ENCODE assay signal across 9 mouse cellular contexts in the genomic region with DNA sequence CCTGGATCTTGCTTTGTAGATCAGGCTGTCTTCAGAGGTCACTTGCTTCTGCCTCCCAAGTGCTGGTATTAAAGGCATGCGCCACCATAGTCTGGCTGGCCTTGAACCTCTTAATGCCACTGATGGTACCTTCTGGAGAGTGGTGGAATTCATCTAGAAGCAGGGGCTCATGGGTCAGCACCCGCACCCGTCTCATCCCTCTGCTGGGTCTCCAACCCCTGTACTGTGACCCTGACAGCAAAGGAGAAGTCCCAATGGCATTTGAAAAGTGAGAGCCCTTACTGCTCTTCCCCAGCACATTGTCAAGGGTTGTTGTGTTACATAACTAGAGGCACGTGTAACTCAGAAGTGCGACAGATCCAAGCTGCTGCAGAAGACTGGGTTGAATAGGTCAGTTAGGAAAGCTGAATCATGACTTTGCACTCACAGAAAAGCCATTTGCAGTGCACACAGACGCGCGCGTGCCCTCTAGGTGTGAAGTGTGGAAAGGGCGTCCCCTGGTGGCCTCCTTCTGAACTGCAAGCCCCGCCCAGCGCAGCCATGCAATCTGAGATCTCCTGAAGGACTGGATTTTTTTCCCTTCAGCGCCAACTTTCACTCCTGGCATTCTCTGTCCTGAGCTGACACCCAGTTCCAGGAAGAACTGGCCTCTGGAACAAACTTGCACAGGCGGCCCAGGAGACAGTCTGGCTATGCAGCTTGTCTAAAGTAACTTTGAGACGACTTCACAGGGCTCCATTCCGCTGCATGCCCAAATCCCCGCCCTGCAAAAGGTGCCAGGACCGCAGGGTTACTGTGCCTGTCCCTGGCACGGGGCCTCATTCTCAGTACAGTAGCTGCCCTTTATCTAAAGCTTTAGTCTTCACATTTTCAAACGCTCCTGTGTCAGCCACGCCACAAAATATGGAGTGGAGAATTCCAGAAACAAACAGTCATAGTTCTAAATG. TPM values are rescaled to one million over a fixed set of nuclear protein-coding genes. Genes with fewer than 3 reads are reported as not detected.
DNase-seq lines count a peak whose midpoint lies in the region; ATAC-seq and TF ChIP-seq lines count a peak whose summit lies in the region.
"Had no signal": no experiment of that assay in that cellular context is flagged by ENCODE, and none has a peak within 500 bp of the region (broad histone marks: within the 10 kb centered on the region; RNA-seq: fewer than 3 reads in every experiment).

No protein-coding gene starts in this region.

- H3K27ac ChIP-seq in ES-Bruce4 (ENCODE audit: insufficient read depth, low read length), result no peak overlapping the region
- H3K27ac ChIP-seq in forebrain, embryonic 15.5 days (replicated peaks), result no peak overlapping the region
- no peak overlapping the region for H3K27ac ChIP-seq in olfactory bulb, adult 2 months (ENCODE audit: insufficient read depth, low read depth, low read length)
- H3K27ac ChIP-seq in thymus, adult 2 months (ENCODE audit: control insufficient read depth, insufficient read depth, low read length), result no peak overlapping the region
- H3K27ac ChIP-seq: macrophage had no signal

- H3K9me3 ChIP-seq in ES-Bruce4 (replicated peaks; ENCODE audit: control insufficient read depth, insufficient read depth, low read length, poor library complexity, severe bottlenecking), result no peaks in the 10 kb centered on the region
- no peaks in the 10 kb centered on the region for H3K9me3 ChIP-seq in forebrain, embryonic 15.5 days

- no peak for TF ChIP-seq POLR2A in ES-Bruce4 (IDR thresholded peaks at IDR 0.05; ENCODE audit: insufficient read depth, low read length)
- TF ChIP-seq POLR2A in lung, adult 2 months (IDR thresholded peaks at IDR 0.05; ENCODE audit: borderline replicate concordance, extremely low read depth, low read depth, low read length), result no peak
- no peak for TF ChIP-seq POLR2A in olfactory bulb, adult 2 months (IDR thresholded peaks at IDR 0.05; ENCODE audit: insufficient read depth, low read depth, low read length)
- no peak for TF ChIP-seq POLR2A in thymus, adult 2 months (IDR thresholded peaks at IDR 0.05; ENCODE audit: control insufficient read depth, extremely low read depth, insufficient read depth, low read length, poor library complexity)

- H3K4me1 ChIP-seq in ES-Bruce4 (ENCODE audit: control insufficient read depth, insufficient read depth, low read length), result peaks cover 10% of the 10 kb centered on the region
- peaks cover 10% of the 10 kb centered on the region for H3K4me1 ChIP-seq in forebrain, embryonic 15.5 days
- H3K4me1 ChIP-seq in lung, adult 2 months (ENCODE audit: control insufficient read depth, insufficient read depth, low read length), result no peaks in the 10 kb centered on the region
- peaks cover 1% of the 10 kb centered on the region for H3K4me1 ChIP-seq in olfactory bulb, adult 2 months (ENCODE audit: control insufficient read depth, insufficient read depth, low read length)
- peaks cover 4% of the 10 kb centered on the region for H3K4me1 ChIP-seq in thymus, adult 2 months (replicated peaks; ENCODE audit: control insufficient read depth, insufficient read depth, low read length)

- H3K4me3 ChIP-seq in ES-Bruce4 (ENCODE audit: low read depth, low read length), result no peak overlapping the region
- no peak overlapping the region for H3K4me3 ChIP-seq in forebrain, embryonic 15.5 days
- H3K4me3 ChIP-seq in lung, adult 2 months (replicated peaks; ENCODE audit: extremely low read depth, low read depth, low read length), result no peak overlapping the region
- no peak overlapping the region for H3K4me3 ChIP-seq in olfactory bulb, adult 2 months (ENCODE audit: insufficient read depth, low read depth, low read length)
- no peak overlapping the region for H3K4me3 ChIP-seq in thymus, adult 2 months (ENCODE audit: control insufficient read depth, insufficient read depth, low read length)

- H3K36me3 ChIP-seq in ES-Bruce4 (ENCODE audit: control insufficient read depth, insufficient read depth, low read length, poor library complexity, severe bottlenecking), result no peaks in the 10 kb centered on the region
- no peaks in the 10 kb centered on the region for H3K36me3 ChIP-seq in forebrain, embryonic 15.5 days
- no peaks in the 10 kb centered on the region for H3K36me3 ChIP-seq in thymus, adult 2 months (ENCODE audit: control insufficient read depth, insufficient read depth, low read length)

- peak overlapping the region; percentile 27; the same call in 1 of the 2 replicates for H3K4me2 ChIP-seq in forebrain, embryonic 15.5 days (replicated peaks)

- no peaks in the 10 kb centered on the region for H3K27me3 ChIP-seq in ES-Bruce4 (ENCODE audit: control insufficient read depth, insufficient read depth, low read length, poor library complexity, severe bottlenecking)
- H3K27me3 ChIP-seq in forebrain, embryonic 15.5 days, result no peaks in the 10 kb centered on the region
- H3K27me3 ChIP-seq in thymus, adult 2 months (ENCODE audit: control insufficient read depth, insufficient read depth, low read length), result no peaks in the 10 kb centered on the region

- TF ChIP-seq CTCF in ES-Bruce4 (IDR thresholded peaks at IDR 0.05; ENCODE audit: low read depth, low read length), result peak; percentile 98
- peak; percentile 99 for TF ChIP-seq CTCF in lung, adult 2 months (IDR thresholded peaks at IDR 0.05; ENCODE audit: insufficient read depth, low read length)
- peak; percentile 99 for TF ChIP-seq CTCF in olfactory bulb, adult 2 months (IDR thresholded peaks at IDR 0.05; ENCODE audit: insufficient read depth, low read depth, low read length)
- peak; percentile 99 for TF ChIP-seq CTCF in thymus, adult 2 months (IDR thresholded peaks at IDR 0.05; ENCODE audit: borderline replicate concordance, control insufficient read depth, extremely low read depth, insufficient read depth, low read length, poor library complexity)

- 0 out of 2 replicates have a peak, but pooled peaks have one; percentile 34 for TF ChIP-seq EP300 in ES-Bruce4 (IDR thresholded peaks at IDR 0.05; ENCODE audit: insufficient read depth, low read depth, low read length)

- intact Hi-C loops in heart, postnatal 25 days (cut with DNase I), result loop anchor here (1.0 to 2.0 kb wide), 2 partner anchors 19 to 90 kb away; no protein-coding TSS in a partner anchor

- WGBS in forebrain, embryonic 15.5 days, result 25% methylated on average over 21 of the region's 21 CpGs
- 17% methylated on average over 21 of the region's 21 CpGs for WGBS in lung, adult 2 months
- 22% methylated on average over 21 of the region's 21 CpGs for WGBS in olfactory bulb, adult 2 months
- WGBS in thymus, adult 2 months, result 33% methylated on average over 21 of the region's 21 CpGs

- peak; percentile 52 for ATAC-seq in forebrain, embryonic 15.5 days (replicated peaks)

- no peak overlapping the region for H3K9ac ChIP-seq in ES-Bruce4 (ENCODE audit: low read depth, poor library complexity, severe bottlenecking)
- no peak overlapping the region for H3K9ac ChIP-seq in forebrain, embryonic 15.5 days (replicated peaks)

- DNase-seq in cerebellum, adult 11-12 months, result peak; percentile 87
- peak; percentile 83 for DNase-seq in heart, postnatal 25 days (ENCODE audit: low spot score)
- peak; percentile 84 to 94 for DNase-seq in layer of hippocampus, adult 18-20 months (ENCODE audit: low spot score in 2 of 2)
- peak; percentile 94 for DNase-seq in lung, adult 2 months
- peak; percentile 87 for DNase-seq in thymus, adult 2 months

RNA-seq across cellular contexts. Expression of gene Ddr1, which starts 21.1 kb away (rescaled TPM):
- 59.8 and 61.6 TPM in 2 replicates for polyA plus RNA-seq in ES-Bruce4 (2011; ENCODE audit: insufficient read depth, insufficient read length, low read depth, missing spikeins)
- polyA plus RNA-seq in forebrain, embryonic 15.5 days (2015; fragmentation: Nextera tagmentation; extraction: Ambion mirVana), result 127 TPM in 2 replicates
- 10 to 100 TPM; 33.1 to 41.7 TPM for total RNA-seq in heart, postnatal 25 days (2021)
- total RNA-seq in layer of hippocampus, adult 18-20 months (2021), result 10 to 100 TPM; 59.0 to 59.7 TPM
- 63.9 and 66.2 TPM in 2 replicates for polyA plus RNA-seq in lung, adult 2 months (2012; rRNA removed)
- not detected in 2 replicates for polyA plus RNA-seq in olfactory bulb, adult 2 months (2012; ENCODE audit: insufficient read depth, insufficient read length, low replicate concordance, missing spikeins)
- 33.6 and 43.6 TPM in 2 replicates for polyA plus RNA-seq in thymus, adult 2 months (2012; rRNA removed)

RNA-seq across cellular contexts. Expression of gene Gtf2h4, which starts 52.0 kb away (rescaled TPM):
- polyA plus RNA-seq in ES-Bruce4 (2011; ENCODE audit: insufficient read depth, insufficient read length, low read depth, missing spikeins), result 80.7 and 105 TPM in 2 replicates
- polyA plus RNA-seq in forebrain, embryonic 15.5 days (2015; fragmentation: Nextera tagmentation; extraction: Ambion mirVana), result 36.1 and 37.8 TPM in 2 replicates
- total RNA-seq in heart, postnatal 25 days (2021), result 10 to 100 TPM; 17.5 to 18.3 TPM
- 10 to 100 TPM; 33.3 to 34.5 TPM for total RNA-seq in layer of hippocampus, adult 18-20 months (2021)
- 21.3 and 22.5 TPM in 2 replicates for polyA plus RNA-seq in lung, adult 2 months (2012; rRNA removed)
- not detected in 2 replicates for polyA plus RNA-seq in olfactory bulb, adult 2 months (2012; ENCODE audit: insufficient read depth, insufficient read length, low replicate concordance, missing spikeins)
- 317 and 352 TPM in 2 replicates for polyA plus RNA-seq in thymus, adult 2 months (2012; rRNA removed)

RNA-seq across cellular contexts. Expression of gene Vars2, which starts 58.2 kb away (rescaled TPM):
- 35.2 and 41.1 TPM in 2 replicates for polyA plus RNA-seq in ES-Bruce4 (2011; ENCODE audit: insufficient read depth, insufficient read length, low read depth, missing spikeins)
- 16.2 and 18.1 TPM in 2 replicates for polyA plus RNA-seq in forebrain, embryonic 15.5 days (2015; fragmentation: Nextera tagmentation; extraction: Ambion mirVana)
- total RNA-seq in heart, postnatal 25 days (2021), result 10 to 100 TPM; 32.3 TPM
- 10 to 100 TPM; 35.9 to 37.4 TPM for total RNA-seq in layer of hippocampus, adult 18-20 months (2021)
- polyA plus RNA-seq in lung, adult 2 months (2012; rRNA removed), result 44.0 and 46.6 TPM in 2 replicates
- not detected in 2 replicates for polyA plus RNA-seq in olfactory bulb, adult 2 months (2012; ENCODE audit: insufficient read depth, insufficient read length, low replicate concordance, missing spikeins)
- polyA plus RNA-seq in thymus, adult 2 months (2012; rRNA removed), result 153 and 171 TPM in 2 replicates

Comparison
In these comparisons a context has a peak if more than half of its experiments do, and no peak if none do; other contexts are left out.
1. RNA of gene Gtf2h4, which starts 52.0 kb away (polyA plus RNA-seq): 317 to 352 TPM in thymus, adult 2 months, 80.7 to 105 TPM in ES-Bruce4, 36.1 to 37.8 TPM in forebrain, embryonic 15.5 days and 21.3 to 22.5 TPM in lung, adult 2 months; not detected in olfactory bulb, adult 2 months; every median in the first group is over 10 times any median in the second.
2. RNA of gene Vars2, which starts 58.2 kb away (polyA plus RNA-seq): 153 to 171 TPM in thymus, adult 2 months, 44.0 to 46.6 TPM in lung, adult 2 months, 35.2 to 41.1 TPM in ES-Bruce4 and 16.2 to 18.1 TPM in forebrain, embryonic 15.5 days; not detected in olfactory bulb, adult 2 months; every median in the first group is over 10 times any median in the second.
3. Peak in every context shown above with its lines, with median percentiles within 50 percentile points of each other: CTCF ChIP-seq and DNase-seq.